Mouse (Mus musculus) cerebellum, adult 11 months (tissue): ENCODE measurements around the gene Edn1.

Experiments
- DNase-seq: peaks from one replicate; pipeline ENCODE4 v3.0.0; 2022

Gene Edn1

DNA sequence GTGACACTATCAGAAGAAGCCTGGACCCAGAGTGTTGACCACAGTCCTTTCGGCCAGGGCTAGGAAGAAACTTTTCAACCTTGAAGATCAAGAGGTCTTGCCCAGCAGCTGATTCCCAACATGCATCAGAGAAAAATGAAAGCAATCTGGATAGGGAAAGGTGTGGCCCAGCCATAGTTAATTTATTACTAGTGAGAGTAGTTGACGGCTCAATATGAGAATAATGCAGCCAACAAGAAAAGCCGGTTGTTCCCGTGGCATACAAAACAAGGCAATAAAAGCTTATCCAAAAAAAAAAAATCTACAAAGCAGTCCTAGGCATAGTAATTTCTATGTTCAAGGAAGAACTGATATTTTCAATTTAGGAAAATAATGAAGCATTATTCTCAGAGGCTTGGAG, 16.5 kb downstream of the Edn1 start:
- no peak for DNase-seq

DNA sequence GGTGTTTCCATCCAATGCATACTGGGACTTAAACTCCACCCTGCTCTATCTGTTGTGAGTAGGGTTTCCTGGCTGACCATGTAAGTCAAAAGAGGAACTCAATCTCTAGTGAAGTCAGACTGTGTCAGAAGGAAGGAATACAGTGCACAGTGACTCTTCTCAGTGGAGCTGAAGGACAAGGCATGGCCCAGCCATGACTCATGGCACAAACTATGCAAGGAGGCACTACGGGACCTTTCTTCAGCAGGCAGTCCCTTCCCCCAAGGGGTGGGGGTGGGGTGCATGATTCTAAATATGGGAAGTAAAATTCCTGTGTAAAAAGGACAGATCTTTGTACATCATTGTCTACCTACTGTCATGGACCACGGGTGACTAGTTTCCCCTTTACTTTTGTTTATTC, 27.3 kb downstream of the Edn1 start:
- no peak for DNase-seq

GRCm38 (mm10) chr13:42331104-42331503, 29.8 kb downstream of the Edn1 start:
- DNase-seq: no peak

DNA sequence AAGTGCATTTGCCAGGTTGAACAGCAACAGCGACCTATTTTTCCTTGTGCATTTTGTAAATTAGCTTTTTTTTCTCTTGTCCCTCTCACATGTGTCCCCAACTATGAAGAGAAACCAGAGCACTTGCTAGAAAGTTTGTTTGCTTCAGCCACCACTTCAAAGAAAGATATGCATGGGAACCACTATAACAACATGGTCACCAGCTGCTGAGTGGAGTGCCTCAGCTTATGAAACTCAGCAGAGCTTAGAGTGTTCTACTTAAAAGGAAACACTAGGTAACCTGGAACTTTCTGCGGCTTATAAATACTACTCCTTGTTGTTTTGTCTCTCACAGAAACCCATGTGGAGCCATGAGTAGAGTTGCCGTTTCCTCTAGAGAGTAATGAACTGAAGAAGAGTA, 33.7 kb downstream of the Edn1 start:
- DNase-seq: no peak

DNA sequence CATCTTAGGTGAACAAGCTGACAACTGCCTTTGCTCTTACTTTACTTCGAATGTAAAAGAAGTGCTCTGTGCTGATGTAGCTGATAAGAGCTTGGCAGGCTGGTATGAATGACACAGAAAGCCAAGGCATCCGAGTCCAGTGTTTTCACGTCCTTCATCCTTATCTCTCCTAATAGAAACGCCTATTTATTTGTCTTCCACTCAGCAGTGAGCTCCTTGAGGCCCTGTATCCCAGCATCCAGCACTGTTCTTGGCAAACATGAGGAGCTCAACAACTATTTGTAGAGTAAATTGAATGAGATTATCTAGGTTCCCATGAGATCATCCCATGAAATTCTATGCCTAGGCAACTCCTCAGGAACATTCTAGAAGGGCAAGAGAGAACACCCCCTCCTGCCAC, 35.1 kb downstream of the Edn1 start:
- no peak for DNase-seq

- DNase-seq: no peak
These were observed 35.8 kb downstream of the Edn1 start for GRCm38 (mm10) chr13:42337072-42337471.

- no peak for DNase-seq
These were observed 38.2 kb downstream of the Edn1 start for GRCm38 (mm10) chr13:42339466-42339865.

- DNase-seq: no peak
These were observed 40.7 kb downstream of the Edn1 start for GRCm38 (mm10) chr13:42341871-42342532.

DNA sequence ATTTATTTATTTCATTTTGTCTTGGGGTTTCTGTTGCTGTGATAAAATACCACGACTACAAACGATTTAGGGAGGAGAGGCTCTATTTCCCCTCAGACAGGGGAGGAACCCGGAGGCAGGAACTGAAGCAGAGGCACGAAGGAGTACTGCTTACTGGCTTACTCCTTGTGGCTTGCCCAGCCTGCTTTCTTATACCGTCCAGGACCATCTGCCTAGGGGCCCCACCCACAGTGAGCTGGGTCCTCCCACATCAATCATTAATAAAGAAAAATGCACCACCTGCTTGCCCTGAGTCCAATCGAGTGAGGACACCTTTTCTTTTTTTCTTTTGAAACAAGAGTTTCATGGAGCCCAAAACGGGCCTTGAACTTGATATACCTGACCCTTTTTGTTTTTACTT, 44.2 kb downstream of the Edn1 start:
- DNase-seq: no peak

DNA sequence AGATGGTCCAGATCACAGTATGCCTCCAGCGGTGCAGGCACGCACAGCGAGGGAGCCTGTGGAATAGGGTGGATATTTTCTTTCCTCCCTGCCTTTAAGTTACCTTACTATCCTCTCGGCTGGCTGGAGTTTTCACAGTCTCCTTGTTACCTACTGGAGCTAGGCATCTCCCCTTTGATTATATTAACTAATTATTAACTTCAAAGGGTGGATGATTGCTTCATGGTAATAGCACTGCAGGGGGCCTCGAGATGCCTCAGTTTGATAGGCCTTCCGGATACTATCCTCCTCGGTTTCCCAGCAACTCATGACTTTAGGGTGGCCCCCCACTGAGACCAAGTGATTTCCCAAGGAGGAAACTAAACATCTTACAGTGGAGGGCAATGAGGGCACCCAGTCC, 45.1 kb downstream of the Edn1 start:
- DNase-seq: no peak

DNA sequence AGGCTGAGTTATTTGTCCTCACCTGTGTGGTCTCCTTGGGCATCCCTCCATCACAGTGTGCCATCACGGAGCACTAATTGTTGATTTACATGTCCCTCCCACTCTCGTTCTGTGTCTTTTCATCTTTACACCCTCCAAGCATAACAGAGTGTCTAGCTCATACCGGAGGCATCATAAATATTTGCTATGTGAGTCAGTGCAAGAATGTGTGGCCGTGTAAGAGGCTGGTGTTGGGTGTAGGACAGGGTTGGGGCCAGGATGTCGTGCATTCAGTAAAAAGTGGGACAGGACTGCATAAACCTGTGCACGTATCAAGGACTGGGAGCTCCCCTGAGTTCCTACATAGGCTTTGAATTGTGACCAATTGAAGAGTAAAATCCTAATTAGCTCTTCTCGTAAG, 50.4 kb downstream of the Edn1 start:
- DNase-seq: no peak
